Mouse (Mus musculus): ENCODE data around the gene Neto2.

The Neto2 gene

GRCm38 (mm10) chr8:85603203-85603895 is 97.4 kb downstream of the Neto2 start:
- DNase-seq (ENCODE audit: low spot score in 2 of 2), result peak; percentile 66 to 76

- no peak for DNase-seq (ENCODE audit: low spot score in 2 of 2)
Observed at GRCm38 (mm10) chr8:85602737-85603136, 98.0 kb downstream of the Neto2 start.

GRCm38 (mm10) chr8:85601741-85602140 is 99.0 kb downstream of the Neto2 start:
- DNase-seq (ENCODE audit: low spot score in 2 of 2), result no peak

GRCm38 (mm10) chr8:85597413-85598191 is 103.1 kb downstream of the Neto2 start:
- DNase-seq (ENCODE audit: low spot score in 2 of 2), result no peak

GRCm38 (mm10) chr8:85595391-85595790 is 105.3 kb downstream of the Neto2 start:
- no peak for DNase-seq (ENCODE audit: low spot score in 2 of 2)

GRCm38 (mm10) chr8:85594983-85595382 is 105.7 kb downstream of the Neto2 start:
- no peak for DNase-seq (ENCODE audit: low spot score in 2 of 2)

GRCm38 (mm10) chr8:85593324-85593723 is 107.4 kb downstream of the Neto2 start:
- DNase-seq (ENCODE audit: low spot score in 2 of 2), result no peak

- DNase-seq (ENCODE audit: low spot score in 2 of 2), result no peak
Observed at GRCm38 (mm10) chr8:85591532-85591931, 109.2 kb downstream of the Neto2 start.

- no peak for DNase-seq (ENCODE audit: low spot score in 2 of 2)
Observed at GRCm38 (mm10) chr8:85590258-85590657, 110.5 kb downstream of the Neto2 start.

GRCm38 (mm10) chr8:85588596-85588995 is 112.1 kb downstream of the Neto2 start:
- no peak for DNase-seq (ENCODE audit: low spot score in 2 of 2)
